Comparison of ENCODE assay signal across 11 mouse cellular contexts in genomic region chr17:79695541-79695940, GRCm38 (mm10). TPM values are rescaled to one million over a fixed set of nuclear protein-coding genes. Genes with fewer than 3 reads are reported as not detected.
"Had no signal": no experiment of that assay in that cellular context is flagged by ENCODE, and none has a peak within 500 bp of the region (broad histone marks: within the 10 kb centered on the region; RNA-seq: fewer than 3 reads in every experiment).

No protein-coding gene starts in this region.

- DNase-seq: kidney, adult 9 months; kidney, postnatal 14 days; kidney, postnatal 4 days; left cerebral cortex, postnatal 4 days; liver, postnatal 0 days; retina, postnatal 1 day; thymus, adult 2 months; thymus, postnatal 14 days; thymus, postnatal 4 days had no signal

RNA-seq across cellular contexts. Expression of gene Cyp1b1, which starts 19.3 kb away (rescaled TPM):
- total RNA-seq: monocyte, adult 5-6 weeks; neutrophil, adult 5-6 weeks had no signal
